Mouse (Mus musculus): Measurements from ENCODE around the gene Shc2.

Shc2 gene

GRCm38 (mm10) chr10:79578276-79578675, 59.4 kb downstream of the Shc2 start:
- DNase-seq = no peak

- no peak for DNase-seq
Measured at GRCm38 (mm10) chr10:79577376-79577775, 60.3 kb downstream of the Shc2 start.

GRCm38 (mm10) chr10:79575754-79576153, 62.0 kb downstream of the Shc2 start:
- no peak for DNase-seq

GRCm38 (mm10) chr10:79574796-79575195, 62.9 kb downstream of the Shc2 start:
- DNase-seq = no peak

- no peak for DNase-seq
Measured at GRCm38 (mm10) chr10:79574350-79574749, 63.4 kb downstream of the Shc2 start.

- DNase-seq = no peak
Measured at GRCm38 (mm10) chr10:79573611-79574010, 64.1 kb downstream of the Shc2 start.

GRCm38 (mm10) chr10:79571314-79571713, 66.4 kb downstream of the Shc2 start:
- no peak for DNase-seq

GRCm38 (mm10) chr10:79569921-79570320, 67.8 kb downstream of the Shc2 start:
- DNase-seq = no peak
